Mouse (Mus musculus): ENCODE measurements around the gene Arih1. TPM values are rescaled to one million over a fixed set of nuclear protein-coding genes. Genes with fewer than 3 reads are reported as not detected.
A peak's percentile ranks its signal among the peaks of the same experiment; 100 is the strongest.
"Not testable (repeated sequence)": the region's sequence is repeated elsewhere in the genome, so short reads cannot be mapped to it uniquely, and the experiment has no call there.

Arih1 gene
- polyA plus RNA-seq, 1 experiment from 2014 or later: 15.4 TPM

DNA sequence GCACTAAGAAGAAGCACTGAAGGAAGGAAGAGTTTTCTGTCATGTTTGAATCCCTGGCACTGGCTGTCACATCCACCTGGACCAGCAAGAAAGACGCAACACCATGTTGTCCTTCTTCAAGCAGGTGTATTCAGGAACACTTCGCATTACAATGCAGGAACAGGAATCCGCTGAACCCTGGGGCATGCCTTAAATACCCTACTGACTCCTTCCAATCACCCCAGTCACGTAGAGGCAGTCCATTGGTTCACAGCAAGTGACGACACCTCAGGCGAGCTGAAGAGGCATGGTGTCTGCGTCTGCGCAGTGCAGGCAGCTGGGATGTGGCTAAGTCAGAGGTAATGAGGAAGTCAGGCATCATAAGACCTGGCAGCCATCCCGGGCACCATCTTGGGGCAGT is 116.8 kb downstream of the Arih1 start:
- Histone ChIP-seq H3K4me1 (ENCODE audit: control insufficient read depth, insufficient read depth, low read length) (no peaks in the 10 kb centered on the region), H3K9me3 (replicated peaks; ENCODE audit: control insufficient read depth, low read length) (0 out of 2 replicates have a peak, but pooled peaks cover 3% of the 10 kb centered on the region), H3K4me3 (ENCODE audit: low read depth, low read length) (no peak overlapping the region), H3K27ac (ENCODE audit: low read depth, low read length) (no peak overlapping the region), H3K27me3 (ENCODE audit: control insufficient read depth, insufficient read depth, low read length) (no peaks in the 10 kb centered on the region), H3K36me3 (ENCODE audit: control insufficient read depth, insufficient read depth, low read length) (no peaks in the 10 kb centered on the region), H3K4me2 (no peak overlapping the region), H3K9ac (ENCODE audit: low read depth, low read length) (no peak overlapping the region)
- 85% methylated on average over 9 of the region's 9 CpGs for WGBS (ENCODE audit: insufficient replicate concordance)
- no peak for ATAC-seq (replicated peaks; ENCODE audit: insufficient number of reproducible peaks, low FRiP score, low TSS enrichment)

DNA sequence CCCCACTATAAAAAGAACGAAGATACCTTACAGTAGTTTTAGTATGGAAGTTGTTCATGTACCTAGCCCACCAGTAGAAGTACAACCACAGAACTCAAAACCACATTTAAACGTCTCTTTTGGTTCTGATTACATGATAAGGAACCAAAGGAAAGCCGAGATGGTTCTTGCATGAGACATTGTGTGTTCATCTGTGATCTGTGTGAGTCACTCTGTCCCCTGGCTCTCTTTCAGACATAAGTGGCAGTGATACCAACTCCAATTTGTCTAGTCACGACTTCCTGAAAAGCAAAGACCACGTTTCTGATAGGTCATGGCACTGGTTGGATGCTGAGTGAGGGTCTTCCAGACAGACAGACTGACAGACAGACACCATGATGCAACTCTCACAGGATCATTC is 117.2 kb downstream of the Arih1 start:
- H3K4me3 ChIP-seq (ENCODE audit: low read depth, low read length): no peak overlapping the region
- no peak overlapping the region for H3K27ac ChIP-seq (ENCODE audit: low read depth, low read length)
- no peaks in the 10 kb centered on the region for H3K27me3 ChIP-seq (ENCODE audit: control insufficient read depth, insufficient read depth, low read length)
- no peaks in the 10 kb centered on the region for H3K4me1 ChIP-seq (ENCODE audit: control insufficient read depth, insufficient read depth, low read length)
- H3K4me2 ChIP-seq: no peak overlapping the region
- H3K9ac ChIP-seq (ENCODE audit: low read depth, low read length): no peak overlapping the region
- H3K36me3 ChIP-seq (ENCODE audit: control insufficient read depth, insufficient read depth, low read length): no peaks in the 10 kb centered on the region
- no peak for ATAC-seq (replicated peaks; ENCODE audit: insufficient number of reproducible peaks, low FRiP score, low TSS enrichment)
- 0 out of 2 replicates have a peak, but pooled peaks cover 3% of the 10 kb centered on the region for H3K9me3 ChIP-seq (replicated peaks; ENCODE audit: control insufficient read depth, low read length)
- 74% methylated on average over 5 of the region's 5 CpGs for WGBS (ENCODE audit: insufficient replicate concordance)

DNA sequence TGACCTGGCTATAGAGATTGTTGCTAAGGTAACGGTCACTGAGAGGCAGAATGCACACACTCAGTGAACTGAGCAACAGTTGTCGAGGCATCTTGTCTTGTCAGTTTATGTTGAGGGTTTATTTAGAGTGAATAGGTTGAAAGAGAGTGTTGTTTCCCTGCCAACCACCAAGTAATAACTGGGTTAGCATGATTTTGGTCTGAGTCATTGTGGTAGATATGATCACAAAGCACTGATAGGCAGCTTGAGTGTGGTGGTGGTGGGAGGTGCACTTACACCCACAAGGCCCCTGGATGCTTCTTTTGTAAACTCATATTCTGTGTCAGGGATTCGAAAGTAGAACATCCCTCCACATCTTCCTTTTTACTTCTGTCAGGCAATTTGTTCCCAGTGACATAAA is 125.9 kb downstream of the Arih1 start:
- not testable (repeated sequence) for H3K4me2 ChIP-seq; H3K4me1 ChIP-seq (ENCODE audit: control insufficient read depth, insufficient read depth, low read length); H3K9ac ChIP-seq (ENCODE audit: low read depth, low read length); H3K9me3 ChIP-seq (replicated peaks; ENCODE audit: control insufficient read depth, low read length); H3K36me3 ChIP-seq (ENCODE audit: control insufficient read depth, insufficient read depth, low read length); H3K27me3 ChIP-seq (ENCODE audit: control insufficient read depth, insufficient read depth, low read length); H3K4me3 ChIP-seq (ENCODE audit: low read depth, low read length); ATAC-seq (replicated peaks; ENCODE audit: insufficient number of reproducible peaks, low FRiP score, low TSS enrichment); H3K27ac ChIP-seq (ENCODE audit: low read depth, low read length)
- 80% methylated on average over 1 of the region's 3 CpGs for WGBS (ENCODE audit: insufficient replicate concordance)

DNA sequence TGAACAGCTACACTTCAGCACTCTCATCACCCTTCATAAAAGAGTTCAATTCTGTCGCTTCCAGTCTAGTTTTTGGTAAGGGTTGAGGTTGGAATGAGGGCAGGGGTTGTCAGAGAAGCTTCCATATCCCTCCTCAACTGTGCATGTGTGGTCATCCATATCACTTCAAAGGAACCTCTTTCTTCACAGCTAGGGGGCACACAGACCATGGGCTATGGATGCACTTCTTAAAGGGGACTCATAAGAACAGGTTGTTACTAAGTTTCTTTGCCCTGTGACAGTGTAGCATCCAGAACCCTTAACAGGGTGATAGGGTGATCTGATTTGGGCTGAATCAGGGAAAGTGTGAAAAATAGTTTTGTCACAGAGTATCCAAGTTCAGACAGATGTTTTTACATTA is 128.4 kb downstream of the Arih1 start:
- not testable (repeated sequence) for H3K36me3 ChIP-seq (ENCODE audit: control insufficient read depth, insufficient read depth, low read length); H3K4me3 ChIP-seq (ENCODE audit: low read depth, low read length); H3K4me1 ChIP-seq (ENCODE audit: control insufficient read depth, insufficient read depth, low read length); H3K27ac ChIP-seq (ENCODE audit: low read depth, low read length); H3K9ac ChIP-seq (ENCODE audit: low read depth, low read length); H3K4me2 ChIP-seq; H3K9me3 ChIP-seq (replicated peaks; ENCODE audit: control insufficient read depth, low read length); ATAC-seq (replicated peaks; ENCODE audit: insufficient number of reproducible peaks, low FRiP score, low TSS enrichment); H3K27me3 ChIP-seq (ENCODE audit: control insufficient read depth, insufficient read depth, low read length)
- WGBS (ENCODE audit: insufficient replicate concordance): 51% methylated on average over 1 of the region's 1 CpGs

DNA sequence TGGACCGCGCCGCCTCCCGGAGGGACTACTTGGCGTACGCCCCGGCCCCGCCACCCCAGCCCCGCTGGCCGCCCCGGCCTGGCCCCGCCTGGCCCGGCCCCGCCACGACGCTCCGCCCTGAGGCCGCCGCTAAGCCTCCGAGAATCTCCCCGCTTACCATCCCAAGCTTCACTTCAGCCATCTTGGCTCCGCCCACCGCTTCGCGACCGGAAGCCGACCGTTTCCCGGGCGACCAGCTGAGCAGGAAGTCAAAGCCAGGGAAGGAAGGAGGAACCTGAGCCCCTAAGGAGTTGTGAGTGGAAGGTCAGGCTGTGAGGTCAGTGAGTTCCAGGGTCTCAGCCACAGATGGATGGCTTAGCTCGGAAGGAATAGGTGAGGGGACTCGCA is 133.2 kb downstream of the Arih1 start, which contains the start of gene Bbs4:
Gene Bbs4, minus strand, starts transcription at position 256 of the 387 bp plus-strand sequence.
- Histone ChIP-seq H3K9me3 (replicated peaks; ENCODE audit: control insufficient read depth, low read length) (no peaks in the 10 kb centered on the region), H3K4me3 (ENCODE audit: low read depth, low read length) (peak within 1 kb of the TSS; percentile 57), H3K27me3 (ENCODE audit: control insufficient read depth, insufficient read depth, low read length) (no peaks in the 10 kb centered on the region), H3K9ac (ENCODE audit: low read depth, low read length) (peak within 1 kb of the TSS; percentile 71), H3K36me3 (ENCODE audit: control insufficient read depth, insufficient read depth, low read length) (no peaks in the 10 kb centered on the region), H3K4me1 (ENCODE audit: control insufficient read depth, insufficient read depth, low read length) (no peaks in the 10 kb centered on the region), H3K27ac (ENCODE audit: low read depth, low read length) (peak within 1 kb of the TSS; percentile 51; the same call in 1 of the 2 replicates), H3K4me2 (peak within 1 kb of the TSS; percentile 53)
- WGBS (ENCODE audit: insufficient replicate concordance): under 1% methylated on average over 32 of the region's 32 CpGs
- peak; percentile 90 for ATAC-seq (replicated peaks; ENCODE audit: insufficient number of reproducible peaks, low FRiP score, low TSS enrichment)

DNA sequence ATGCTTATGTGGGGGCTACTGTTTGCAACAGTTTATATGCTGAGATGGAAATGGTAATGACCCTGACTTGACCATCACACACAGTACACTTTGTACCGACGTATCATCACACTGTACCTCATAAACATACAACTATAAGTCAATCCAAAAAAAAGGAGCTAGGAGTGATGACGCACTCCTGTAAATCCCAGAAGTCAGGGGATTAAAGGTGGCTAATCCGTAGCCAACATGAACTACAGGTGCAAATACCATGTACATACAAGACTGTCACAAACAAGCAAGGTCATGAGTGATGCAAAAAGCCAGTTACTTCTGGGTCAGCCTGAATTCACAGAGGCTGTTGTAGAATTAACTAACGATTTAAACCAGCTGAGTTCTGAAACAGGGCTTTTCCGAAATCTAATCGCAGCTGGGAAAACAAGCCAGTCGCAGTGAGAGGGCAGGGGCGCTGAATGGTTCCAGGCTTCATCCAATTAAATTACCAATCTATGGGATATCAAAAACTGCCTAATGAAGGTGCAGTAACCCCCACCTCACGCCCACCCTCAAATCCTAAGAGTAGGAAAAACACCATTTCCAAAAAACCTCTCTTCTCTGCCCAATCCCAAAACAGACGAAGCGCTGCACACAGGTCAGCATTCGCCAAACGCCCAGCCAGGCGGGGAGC is 133.7 kb downstream of the Arih1 start:
- H3K36me3 ChIP-seq (ENCODE audit: control insufficient read depth, insufficient read depth, low read length): no peaks in the 10 kb centered on the region
- H3K4me2 ChIP-seq: peak overlapping the region; percentile 53
- peak overlapping the region; percentile 71 for H3K9ac ChIP-seq (ENCODE audit: low read depth, low read length)
- H3K27ac ChIP-seq (ENCODE audit: low read depth, low read length): peak overlapping the region; percentile 51; the same call in 1 of the 2 replicates
- H3K4me3 ChIP-seq (ENCODE audit: low read depth, low read length): peak overlapping the region; percentile 57
- ATAC-seq (replicated peaks; ENCODE audit: insufficient number of reproducible peaks, low FRiP score, low TSS enrichment): no peak
- 12% methylated on average over 15 of the region's 15 CpGs for WGBS (ENCODE audit: insufficient replicate concordance)
- H3K9me3 ChIP-seq (replicated peaks; ENCODE audit: control insufficient read depth, low read length): no peaks in the 10 kb centered on the region
- no peaks in the 10 kb centered on the region for H3K4me1 ChIP-seq (ENCODE audit: control insufficient read depth, insufficient read depth, low read length)
- H3K27me3 ChIP-seq (ENCODE audit: control insufficient read depth, insufficient read depth, low read length): no peaks in the 10 kb centered on the region

DNA sequence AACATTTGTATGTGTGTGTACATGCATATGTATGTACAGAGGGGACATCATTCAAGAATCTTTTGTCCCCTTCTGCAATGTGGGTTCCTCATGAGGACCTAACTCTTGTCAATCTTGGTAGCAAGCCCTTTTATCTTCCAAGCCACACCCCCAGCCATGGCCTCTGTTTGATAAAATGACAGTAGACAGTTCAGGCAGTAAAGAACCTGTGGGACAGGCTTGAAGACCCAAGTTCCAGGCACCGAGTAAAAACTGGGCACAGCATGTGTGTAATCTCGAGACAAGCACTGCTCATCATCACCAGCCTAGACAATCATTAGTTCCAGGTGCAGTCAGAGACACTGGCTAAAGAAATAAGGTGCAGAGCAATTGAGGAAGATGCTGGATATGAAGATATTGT is 140.2 kb downstream of the Arih1 start:
- 62% methylated on average over 2 of the region's 2 CpGs for WGBS (ENCODE audit: insufficient replicate concordance)
- Histone ChIP-seq H3K9ac (ENCODE audit: low read depth, low read length) (no peak overlapping the region), H3K9me3 (replicated peaks; ENCODE audit: control insufficient read depth, low read length) (no peaks in the 10 kb centered on the region), H3K27me3 (ENCODE audit: control insufficient read depth, insufficient read depth, low read length) (no peaks in the 10 kb centered on the region), H3K4me1 (ENCODE audit: control insufficient read depth, insufficient read depth, low read length) (no peaks in the 10 kb centered on the region), H3K4me2 (no peak overlapping the region), H3K36me3 (ENCODE audit: control insufficient read depth, insufficient read depth, low read length) (peaks cover 3% of the 10 kb centered on the region; the same call in 1 of the 2 replicates), H3K4me3 (ENCODE audit: low read depth, low read length) (no peak overlapping the region), H3K27ac (ENCODE audit: low read depth, low read length) (no peak overlapping the region)
- no peak for ATAC-seq (replicated peaks; ENCODE audit: insufficient number of reproducible peaks, low FRiP score, low TSS enrichment)

DNA sequence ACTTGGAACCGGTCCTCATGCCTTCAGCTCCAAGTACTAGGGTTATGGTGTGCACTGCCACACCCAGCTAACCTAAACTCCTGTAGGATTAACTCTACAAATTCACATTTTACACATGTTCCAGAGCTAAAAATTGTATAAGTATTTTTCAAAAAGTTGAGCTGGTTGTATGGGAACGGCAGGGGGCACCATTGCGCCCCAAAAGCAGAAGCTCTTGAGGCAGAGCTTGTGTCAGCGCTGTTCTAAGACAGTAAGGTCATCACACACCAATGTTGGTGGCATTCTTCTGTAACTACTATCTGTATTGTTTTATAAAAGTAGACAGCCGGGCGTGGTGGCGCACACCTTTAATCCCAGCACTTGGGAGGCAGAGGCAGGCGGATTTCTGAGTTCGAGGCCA is 146.4 kb downstream of the Arih1 start:
- no peak for ATAC-seq (replicated peaks; ENCODE audit: insufficient number of reproducible peaks, low FRiP score, low TSS enrichment)

DNA sequence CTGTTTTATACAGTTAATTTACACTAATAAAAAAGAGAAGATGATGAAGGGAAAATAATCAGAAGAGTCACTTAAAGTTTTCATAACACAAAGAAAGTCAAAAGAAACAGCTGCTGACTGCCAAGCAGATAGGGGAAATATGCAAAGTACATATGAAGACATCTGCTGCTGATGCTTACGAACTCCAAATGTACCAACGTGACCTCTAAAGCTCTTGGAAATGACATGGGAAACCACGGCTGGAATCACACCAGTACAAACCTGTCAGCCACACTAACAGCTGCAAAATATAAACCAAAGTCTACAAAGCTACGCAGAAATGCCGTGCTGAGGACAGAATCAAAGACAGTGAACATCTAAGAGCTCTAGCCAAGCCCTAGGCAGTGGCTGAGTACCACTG is 147.3 kb downstream of the Arih1 start:
- Histone ChIP-seq H3K9me3 (replicated peaks; ENCODE audit: control insufficient read depth, low read length) (no peaks in the 10 kb centered on the region), H3K36me3 (ENCODE audit: control insufficient read depth, insufficient read depth, low read length) (peaks cover 3% of the 10 kb centered on the region; the same call in 1 of the 2 replicates), H3K9ac (ENCODE audit: low read depth, low read length) (no peak overlapping the region), H3K27me3 (ENCODE audit: control insufficient read depth, insufficient read depth, low read length) (no peaks in the 10 kb centered on the region), H3K4me1 (ENCODE audit: control insufficient read depth, insufficient read depth, low read length) (no peaks in the 10 kb centered on the region), H3K27ac (ENCODE audit: low read depth, low read length) (no peak overlapping the region), H3K4me3 (ENCODE audit: low read depth, low read length) (no peak overlapping the region), H3K4me2 (no peak overlapping the region)
- 78% methylated on average over 5 of the region's 5 CpGs for WGBS (ENCODE audit: insufficient replicate concordance)
- ATAC-seq (replicated peaks; ENCODE audit: insufficient number of reproducible peaks, low FRiP score, low TSS enrichment): no peak

More for the DNA sequence above, 146.4 kb downstream of the Arih1 start:
- Histone ChIP-seq H3K27me3 (ENCODE audit: control insufficient read depth, insufficient read depth, low read length) (no peaks in the 10 kb centered on the region), H3K4me3 (ENCODE audit: low read depth, low read length) (no peak overlapping the region), H3K4me2 (no peak overlapping the region), H3K9me3 (replicated peaks; ENCODE audit: control insufficient read depth, low read length) (no peaks in the 10 kb centered on the region), H3K36me3 (ENCODE audit: control insufficient read depth, insufficient read depth, low read length) (peaks cover 3% of the 10 kb centered on the region; the same call in 1 of the 2 replicates), H3K27ac (ENCODE audit: low read depth, low read length) (no peak overlapping the region), H3K4me1 (ENCODE audit: control insufficient read depth, insufficient read depth, low read length) (no peaks in the 10 kb centered on the region), H3K9ac (ENCODE audit: low read depth, low read length) (no peak overlapping the region)
- WGBS (ENCODE audit: insufficient replicate concordance): 78% methylated on average over 8 of the region's 9 CpGs

Data from heart, embryonic 11.5 days (tissue).